Mouse (Mus musculus): ENCODE data around the gene Hydin. TPM values are rescaled to one million over a fixed set of nuclear protein-coding genes. Genes with fewer than 3 reads are reported as not detected.

The Hydin gene
- total and polyA plus RNA-seq, 3 experiments, result 9.5 to 17.3 (median 9.8) TPM

DNA sequence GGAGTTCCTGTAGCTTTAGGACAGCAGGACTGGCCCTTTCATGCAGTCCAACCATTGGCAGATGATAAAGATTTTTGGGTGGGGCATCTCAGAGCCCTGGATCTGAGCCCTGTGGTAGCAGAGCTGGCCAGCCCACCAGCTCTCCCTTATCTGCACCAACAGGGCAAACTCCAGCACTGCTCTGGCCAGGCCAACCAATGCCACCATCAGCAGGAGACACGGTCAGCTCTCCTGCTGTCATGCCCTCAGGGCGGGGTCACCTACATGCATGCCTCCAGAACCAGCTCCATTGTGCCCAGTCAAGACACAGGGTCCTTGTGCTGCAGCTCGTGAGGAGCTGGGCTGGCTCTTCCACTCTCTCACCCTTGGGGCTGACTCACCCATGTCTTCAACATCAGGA, 349.0 kb downstream of the Hydin start (continued):
- TF ChIP-seq MAX (IDR thresholded peaks at IDR 0.05; ENCODE audit: low read length) (no peak), GABPA (IDR thresholded peaks at IDR 0.05; ENCODE audit: insufficient replicate concordance, low read depth, low read length) (no peak)

DNA sequence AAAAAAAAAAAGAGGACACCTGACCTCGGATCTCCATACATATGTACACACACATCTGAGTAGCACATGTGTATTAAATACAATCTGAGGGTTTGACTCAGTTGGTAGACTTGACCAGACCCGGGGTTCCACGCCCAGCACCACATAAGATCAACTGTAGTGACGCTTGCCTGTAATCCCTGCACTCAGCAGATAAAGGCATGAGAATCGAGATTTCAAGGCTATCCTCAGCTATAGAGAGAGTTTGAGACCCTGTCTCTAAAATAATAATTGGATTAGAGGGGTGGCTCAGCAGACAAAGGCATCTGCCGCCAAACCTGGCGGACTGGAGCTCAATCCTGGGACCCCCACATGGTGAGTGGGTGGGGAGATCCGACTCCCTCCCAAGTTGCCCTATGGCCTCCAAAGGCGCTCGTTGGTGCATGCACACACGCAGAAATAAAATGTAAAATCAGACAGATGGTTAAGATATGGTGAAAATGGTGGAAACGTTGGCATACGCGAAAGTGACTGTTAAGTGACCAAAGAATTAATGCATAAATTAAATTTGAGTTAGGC, 351.1 kb downstream of the Hydin start:
- Histone ChIP-seq H3K27me3 (replicated peaks) (no peaks in the 10 kb centered on the region), H3K9ac (ENCODE audit: insufficient read depth, low read depth) (no peak overlapping the region), H3K4me2 (ENCODE audit: insufficient read depth, low read depth, poor library complexity, severe bottlenecking) (peak overlapping the region; percentile 89; the same call in 1 of the 2 replicates), H3K36me3 (replicated peaks in 1 of 2; ENCODE audit: control insufficient read depth in 1 of 2, insufficient read depth in 1 of 2, low read length in 1 of 2) (peaks cover 0 to 21% of the 10 kb centered on the region in 2 experiments), H3K9me3 (replicated peaks; ENCODE audit: low read length) (no peaks in the 10 kb centered on the region), H3K27ac (ENCODE audit: insufficient read depth, low read depth) (no peak overlapping the region), H3K4me3 (replicated peaks in 1 of 3; ENCODE audit: low read depth in 2 of 3, low read length in 2 of 3, poor library complexity in 1 of 3) (peak overlapping the region in 2 of 3 experiments; percentile 3 to 77), H3K4me1 (ENCODE audit: control insufficient read depth in 1 of 2, insufficient read depth in 2 of 2) (peaks cover 4 to 35% of the 10 kb centered on the region in 2 experiments; a peak in 3 of 4 replicates), H3K79me2 (replicated peaks; ENCODE audit: control insufficient read depth, extremely low read depth, insufficient read depth, poor library complexity, severe bottlenecking) (peaks cover 23% of the 10 kb centered on the region)
- no peak for TF ChIP-seq MEF2A (IDR thresholded peaks at IDR 0.05; ENCODE audit: borderline replicate concordance, low read depth, low read length)
- TF ChIP-seq ZC3H11A (IDR thresholded peaks at IDR 0.05; ENCODE audit: low read depth, low read length), result no peak
- TF ChIP-seq IRF4 (IDR thresholded peaks at IDR 0.05; ENCODE audit: low read depth, low read length), result no peak
- no peak for TF ChIP-seq JUND (conservative IDR thresholded peaks at IDR 0.05; ENCODE audit: low read depth, low read length)
- no peak for TF ChIP-seq ETS1 (conservative IDR thresholded peaks at IDR 0.05; ENCODE audit: low read depth, low read length)
- no peak for TF ChIP-seq RCOR1 (conservative IDR thresholded peaks at IDR 0.05; ENCODE audit: low read depth, low read length)
- TF ChIP-seq JUN (IDR thresholded peaks at IDR 0.05; ENCODE audit: insufficient read depth, low read depth, low read length), result no peak
- TF ChIP-seq MAZ (IDR thresholded peaks at IDR 0.05; ENCODE audit: low read depth, low read length), result no peak
- TF ChIP-seq MXI1 (IDR thresholded peaks at IDR 0.05; ENCODE audit: low read depth, low read length), result no peak
- TF ChIP-seq SIN3A (IDR thresholded peaks at IDR 0.05; ENCODE audit: low read length), result no peak
- no peak for TF ChIP-seq MAFK (IDR thresholded peaks at IDR 0.05; ENCODE audit: insufficient replicate concordance, low read length)
- no peak for TF ChIP-seq ELF1 (IDR thresholded peaks at IDR 0.05; ENCODE audit: low read depth, low read length)
- TF ChIP-seq ZKSCAN1 (IDR thresholded peaks at IDR 0.05; ENCODE audit: borderline replicate concordance, low read depth, low read length), result no peak
- no peak for TF ChIP-seq POLR2A (IDR thresholded peaks at IDR 0.05; ENCODE audit: low read depth, low read length)
- TF ChIP-seq NELFE (IDR thresholded peaks at IDR 0.05; ENCODE audit: low read depth, low read length), result no peak
- dilution Hi-C loops (cut with MboI; ENCODE audit: extremely low pct_ligation_motif_present, extremely low pct_unique_long_range_greater_than_20kb, low sequenced_read_pairs), result no loop called here
- DNase-seq (ENCODE audit: extremely low read depth), result no peak
- in situ Hi-C loops (cut with MboI; ENCODE audit: low pct_ligation_motif_present, low pct_unique_long_range_greater_than_20kb, low sequenced_read_pairs), result no loop called here

Data from CH12.LX (cell line).